Mouse (Mus musculus): ENCODE measurements around the gene Selenot. TPM values are rescaled to one million over a fixed set of nuclear protein-coding genes. Genes with fewer than 3 reads are reported as not detected.

The Selenot gene
- polyA plus RNA-seq (2012; rRNA removed), result 25.1 and 39.0 TPM in 2 replicates

DNA sequence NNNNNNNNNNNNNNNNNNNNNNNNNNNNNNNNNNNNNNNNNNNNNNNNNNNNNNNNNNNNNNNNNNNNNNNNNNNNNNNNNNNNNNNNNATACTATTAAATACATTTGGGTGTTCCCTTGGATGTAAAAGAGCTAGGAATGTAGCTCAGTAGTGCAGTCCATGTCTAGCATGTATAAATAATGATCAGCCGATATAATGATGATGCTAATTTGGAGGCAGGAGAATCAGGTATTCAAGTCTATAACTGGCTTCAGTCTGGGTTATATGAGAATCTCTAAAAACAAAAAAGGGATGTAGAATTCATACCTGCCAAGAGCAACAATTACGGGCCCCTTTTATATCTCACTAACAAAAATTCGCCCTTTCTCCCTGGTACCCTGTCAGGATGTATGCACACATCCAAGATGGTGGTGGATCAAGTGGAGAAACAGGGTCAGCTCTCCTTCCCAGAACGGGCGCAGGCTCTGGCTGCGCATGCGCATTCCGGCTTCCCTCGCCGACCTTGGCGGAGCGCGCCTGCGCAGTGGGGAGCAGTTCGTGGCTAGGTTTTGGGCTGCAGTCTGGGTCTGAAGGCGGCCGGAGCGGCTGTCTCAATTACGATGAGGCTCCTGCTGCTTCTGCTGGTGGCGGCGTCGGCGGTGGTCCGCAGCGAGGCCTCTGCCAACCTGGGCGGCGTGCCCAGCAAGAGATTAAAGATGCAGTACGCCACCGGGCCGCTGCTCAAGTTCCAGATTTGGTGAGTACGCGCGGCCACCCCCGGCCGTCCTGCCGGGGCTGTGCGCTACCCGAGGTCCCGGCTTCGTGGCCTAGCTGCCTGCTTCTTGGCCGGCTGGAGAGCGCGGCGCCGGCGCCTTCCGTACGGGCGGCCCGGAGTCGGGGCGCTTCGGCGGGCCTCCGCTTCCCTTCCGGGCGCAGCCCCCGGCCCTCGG, at the start of gene Selenot:
TSS of gene Selenot (plus strand) at position 500 of the 930 bp plus-strand sequence.

DNA sequence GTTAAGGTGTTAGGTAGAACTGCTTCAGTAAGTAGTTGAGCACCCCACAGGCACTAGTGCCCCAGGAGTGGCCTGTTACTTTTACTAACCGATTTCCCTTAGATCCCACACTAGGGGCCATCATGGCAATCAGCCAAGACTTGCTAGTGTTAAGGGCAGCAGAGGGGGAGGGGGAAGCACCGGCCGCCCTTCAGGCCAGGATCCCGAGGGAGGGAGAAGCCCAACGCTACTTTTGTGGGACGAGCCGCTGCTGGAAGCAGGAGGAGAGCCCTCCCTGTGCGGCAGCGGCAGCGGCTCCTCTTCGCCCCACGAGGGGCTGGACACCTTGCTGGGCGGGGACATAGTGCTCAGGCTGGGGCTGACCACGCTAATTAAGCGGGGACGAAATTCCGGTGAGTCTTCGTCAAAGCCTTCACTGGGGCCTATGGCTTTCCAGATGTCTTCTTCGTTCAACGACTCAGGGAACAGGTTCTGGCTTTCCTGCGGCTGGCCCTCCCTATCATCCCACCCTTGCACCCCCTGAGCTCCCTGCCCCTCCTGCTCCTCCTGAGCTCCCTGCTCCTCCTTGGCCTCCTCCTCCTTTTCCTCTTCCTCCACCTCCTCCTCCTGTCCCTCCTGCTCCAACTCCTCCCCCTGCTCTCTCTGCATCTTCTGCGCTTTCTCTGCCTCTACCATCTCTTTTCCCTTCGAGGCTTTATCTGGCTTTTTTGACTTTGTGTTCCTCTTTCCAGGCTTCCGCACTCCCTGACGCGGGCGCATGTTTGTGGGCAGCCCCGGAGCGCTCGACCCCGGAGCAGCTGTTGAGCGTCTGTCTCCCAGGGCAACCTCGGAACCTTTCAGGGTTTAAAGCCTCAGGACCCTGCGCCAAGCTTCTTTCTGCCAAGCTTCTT, 60.2 kb downstream of the Selenot start, which contains the start of gene Erich6:
TSS of gene Erich6 (minus strand) at position 802 of the 890 bp plus-strand sequence.

Other genes with a start within 250 kb of the Selenot start
- 34.5 and 44.4 TPM in 2 replicates for gene Tsc22d2, start 161.9 kb upstream of the Selenot start, polyA plus RNA-seq (2012; rRNA removed)
- 3.6 and 3.9 TPM in 2 replicates for gene Eif2a, start 50.8 kb upstream of the Selenot start, polyA plus RNA-seq (2012; rRNA removed)
- gene Serp1, start 50.7 kb upstream of the Selenot start, polyA plus RNA-seq (2012; rRNA removed), result 62.1 and 110 TPM in 2 replicates
- 0.09 TPM in 1 of 2 replicates, not detected in the other for gene Erich6, start 60.6 kb downstream of the Selenot start, polyA plus RNA-seq (2012; rRNA removed)
- 40.3 and 57.4 TPM in 2 replicates for gene Siah2, start 115.8 kb downstream of the Selenot start, polyA plus RNA-seq (2012; rRNA removed)
- not detected in 2 replicates for gene Mindy4b-ps, start 245.7 kb downstream of the Selenot start, polyA plus RNA-seq (2012; rRNA removed)

Measured in ovary, adult 2 months (tissue).